Mouse (Mus musculus) urinary bladder, postnatal 4 days (tissue): ENCODE measurements around the gene Ly6g6d.

Experiments
- DNase-seq, 2 experiments: peaks; one replicate each; pipeline ENCODE4 v3.0.0; 2021 to 2022; ENCODE audit warnings: low spot score in 2 of 2

Ly6g6d gene

GRCm38 (mm10) chr17:35097164-35097655 lies 19.3 kb upstream of the Ly6g6d start:
- no peak for DNase-seq

DNA sequence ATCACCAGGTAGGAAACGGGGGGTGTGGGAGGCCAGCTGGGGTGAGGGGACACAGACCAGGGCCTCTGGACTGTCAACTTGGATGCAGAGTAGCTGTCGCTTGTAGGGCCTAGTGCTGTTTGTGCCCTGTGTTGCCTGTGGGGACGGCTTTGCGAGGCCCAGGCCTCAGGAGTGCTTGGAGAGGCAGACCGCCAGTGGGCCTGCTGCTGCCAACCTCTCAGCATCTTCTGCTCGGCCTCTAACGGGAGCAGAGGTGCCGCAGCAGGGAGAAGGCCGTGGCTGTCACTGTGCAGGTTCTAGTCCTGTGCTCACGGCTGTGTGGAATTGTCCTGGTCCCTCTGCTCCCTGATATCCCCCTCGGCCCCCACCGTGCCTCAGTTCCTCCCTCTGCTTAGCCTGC lies 18.7 kb upstream of the Ly6g6d start:
- no peak for DNase-seq

GRCm38 (mm10) chr17:35094475-35095365 lies 16.9 kb upstream of the Ly6g6d start:
- DNase-seq: no peak

- no peak for DNase-seq
Measured at GRCm38 (mm10) chr17:35092403-35093198, 14.7 kb upstream of the Ly6g6d start.

DNA sequence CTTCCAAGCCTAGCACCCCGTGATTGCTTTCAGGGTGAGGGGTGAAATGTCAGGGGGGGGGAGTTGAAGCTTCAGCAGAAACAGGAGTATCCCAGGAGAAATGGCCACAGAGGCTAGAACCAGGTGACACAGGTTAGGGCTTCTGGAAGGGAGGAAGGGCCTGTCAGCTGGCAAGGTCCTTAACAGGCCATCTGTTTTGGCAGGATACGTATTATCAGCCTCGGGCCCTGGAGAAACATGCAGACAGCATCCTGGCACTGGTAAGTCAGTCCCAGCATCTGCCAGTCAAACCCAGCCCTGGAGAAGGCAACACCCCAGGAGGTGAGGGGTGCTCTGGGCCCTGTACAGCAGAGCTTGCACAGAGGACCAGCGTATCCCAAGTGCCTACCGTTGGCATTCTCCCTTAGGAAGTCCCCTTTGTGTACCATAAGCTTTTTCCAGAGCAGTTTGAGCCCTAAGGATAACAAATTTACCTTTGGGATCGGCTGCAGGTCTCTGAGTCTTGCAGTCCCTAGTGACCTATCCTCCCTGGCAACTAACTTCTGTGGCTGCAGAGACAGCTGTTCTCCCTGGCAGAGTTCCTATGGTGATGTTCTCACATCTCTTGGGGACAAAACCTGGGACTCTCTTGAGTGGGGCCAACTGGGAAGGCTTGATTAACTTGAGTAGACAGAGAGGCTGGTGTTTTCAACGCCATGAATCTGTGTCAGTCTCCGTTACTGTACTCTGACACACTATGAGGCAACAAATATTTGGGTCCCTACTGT lies 12.5 kb upstream of the Ly6g6d start:
- no peak for DNase-seq

DNA sequence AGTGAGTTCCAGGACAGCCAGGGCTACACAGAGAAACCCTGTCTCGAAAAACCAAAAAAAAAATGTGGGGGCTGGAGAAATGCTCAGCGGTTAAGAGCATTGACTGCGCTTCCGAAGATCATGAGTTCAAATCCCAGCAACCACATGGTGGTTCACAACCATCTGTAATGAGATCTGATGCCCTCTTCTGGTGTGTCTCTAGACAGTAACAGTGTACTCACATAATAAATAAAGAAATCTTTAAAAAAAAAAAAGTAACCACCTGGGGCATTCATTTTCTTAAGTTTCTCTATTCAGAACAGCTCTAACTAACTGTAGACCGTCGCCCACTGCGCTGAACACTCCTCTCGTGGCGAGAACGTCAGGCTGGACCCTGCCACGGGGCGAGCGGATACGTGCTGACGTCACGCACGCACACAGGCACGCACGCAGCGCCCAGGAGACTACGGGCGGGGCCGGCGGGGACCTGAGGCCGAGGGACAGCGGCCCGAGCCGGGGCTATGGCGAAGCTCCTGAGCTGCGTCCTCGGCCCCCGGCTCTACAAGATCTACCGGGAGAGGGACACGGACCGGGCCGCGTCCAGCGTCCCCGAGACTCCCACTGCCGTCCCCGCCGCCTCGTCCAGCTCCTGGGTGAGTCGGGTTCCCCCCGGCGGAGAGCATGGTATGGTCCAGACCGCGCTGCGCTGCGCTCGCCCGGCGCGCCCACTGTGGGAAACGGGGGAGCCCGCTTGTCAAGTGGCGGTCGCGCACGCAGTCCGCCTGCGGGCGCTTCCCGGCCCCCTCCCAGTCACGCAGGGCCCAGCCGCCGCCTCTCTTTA lies 11.2 kb upstream of the Ly6g6d start, which contains the start of gene Abhd16a:
Gene Abhd16a, plus strand, starts transcription at position 439 of the 820 bp plus-strand sequence.
- DNase-seq: peak; percentile 93 to 94

DNA sequence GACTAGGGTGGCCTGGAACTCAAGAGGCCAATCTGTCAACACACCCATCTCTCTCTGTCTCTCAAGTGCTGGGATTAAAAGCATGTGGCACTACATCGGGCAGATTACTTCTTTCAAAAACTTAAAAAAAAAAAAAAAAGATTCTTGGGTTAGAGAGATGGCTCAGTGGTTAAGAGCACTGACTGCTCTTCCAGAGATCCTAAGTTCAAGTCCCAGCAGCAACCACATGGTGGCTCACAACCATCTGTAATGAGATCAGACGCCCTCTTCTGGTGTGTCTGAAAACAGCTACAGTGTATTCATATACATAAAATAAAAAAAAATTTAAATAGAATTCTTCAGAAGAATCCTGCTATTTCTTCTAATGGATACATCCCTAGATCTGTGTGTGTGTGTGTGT lies 10.3 kb upstream of the Ly6g6d start:
- no peak for DNase-seq

DNA sequence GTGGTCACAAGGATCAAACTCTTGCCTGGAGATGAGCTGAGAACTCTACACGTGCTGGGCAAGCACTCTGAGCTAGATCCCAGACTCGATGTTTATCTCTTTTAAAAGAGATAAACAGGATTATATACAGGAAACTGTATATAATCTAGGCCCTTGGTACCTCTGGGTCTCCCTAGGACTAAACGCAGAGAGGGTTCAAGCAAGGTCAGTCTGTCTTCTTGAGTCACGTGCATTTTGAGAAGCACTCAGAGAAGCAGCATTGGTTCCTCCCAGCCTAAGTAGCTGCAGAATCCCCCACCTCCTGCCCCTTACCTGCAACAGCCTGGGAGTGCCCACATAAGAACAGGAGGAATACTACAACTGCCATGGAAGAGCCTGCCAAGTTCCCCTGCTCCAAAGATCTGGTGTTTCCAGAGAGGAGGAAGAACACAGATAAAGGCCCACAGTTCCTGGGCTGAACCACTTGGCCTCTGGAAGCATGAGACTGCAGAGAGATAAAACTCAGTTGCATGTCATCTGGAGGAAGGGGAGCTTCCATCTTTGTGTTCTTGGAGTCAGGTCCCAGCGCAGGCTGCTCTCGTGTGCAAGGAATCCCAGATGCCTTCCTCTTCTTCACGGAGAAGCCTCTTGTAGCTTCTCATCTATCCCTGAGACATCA lies 7.5 kb upstream of the Ly6g6d start, which contains the start of gene Ly6g6f:
Gene Ly6g6f, minus strand, starts transcription at position 403 of the 658 bp plus-strand sequence.
- DNase-seq: no peak

DNA sequence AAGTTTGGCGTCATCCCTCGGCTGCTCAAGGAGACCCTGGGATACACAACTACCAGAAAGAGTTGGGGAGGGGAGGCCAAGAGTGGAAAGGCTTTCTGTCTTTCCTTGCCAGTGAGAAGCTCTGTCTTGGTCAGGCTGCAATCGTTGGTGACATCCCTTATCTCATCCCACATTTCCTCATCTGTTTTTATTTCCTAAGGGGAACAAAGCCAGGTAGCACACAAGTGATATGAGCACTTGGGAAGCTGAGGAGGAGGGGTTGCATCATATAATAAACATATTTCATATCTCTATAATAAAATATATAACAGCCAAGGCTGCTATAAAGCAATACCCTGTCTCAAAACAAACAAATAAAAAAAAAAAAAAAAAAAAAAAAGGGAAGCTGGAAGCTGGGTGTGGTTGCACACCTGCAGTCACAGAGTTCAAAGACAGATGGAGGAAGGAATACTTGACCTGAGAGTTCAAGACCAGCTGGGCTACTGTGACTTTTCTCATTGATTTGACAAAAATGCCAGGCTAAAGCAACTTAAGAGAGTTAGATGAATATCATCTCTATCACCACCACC lies 6.1 kb upstream of the Ly6g6d start:
- no peak for DNase-seq

DNA sequence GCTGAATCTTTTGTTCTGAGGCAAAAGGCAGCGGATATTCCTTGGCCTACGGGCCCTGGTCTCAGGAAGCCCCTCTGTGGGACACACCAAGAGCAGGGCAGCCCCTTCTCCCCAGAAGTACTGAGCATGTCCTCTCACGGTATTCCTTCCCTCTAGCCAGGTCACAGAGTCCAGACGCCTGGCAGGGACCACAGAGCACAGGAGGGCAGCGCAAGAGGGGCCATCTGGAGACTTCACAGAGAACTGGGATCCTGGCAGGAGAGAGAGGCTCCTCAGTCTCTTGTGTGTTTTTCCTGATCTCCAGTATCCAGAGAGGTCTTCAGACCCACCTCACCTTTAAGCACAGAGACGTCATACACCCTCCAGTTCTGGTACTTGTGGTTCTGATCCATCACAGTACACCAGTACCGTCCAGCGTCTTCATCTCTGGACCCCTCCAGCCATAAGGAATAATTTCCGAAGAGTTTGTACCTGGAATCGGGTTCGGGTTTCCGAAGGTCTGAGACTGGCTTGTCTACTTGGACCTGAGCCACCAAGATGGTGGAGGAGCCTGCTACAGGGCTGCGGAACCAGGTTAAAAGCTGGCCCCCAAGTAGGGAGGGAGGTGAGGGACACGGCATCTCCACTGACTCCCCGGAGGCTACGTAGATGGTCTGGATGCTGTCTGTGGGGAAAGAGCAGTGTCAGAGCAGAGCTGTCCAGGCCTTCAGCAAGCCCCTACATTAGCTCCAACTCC lies 5.1 kb upstream of the Ly6g6d start:
- DNase-seq: no peak

GRCm38 (mm10) chr17:35080710-35081109 lies 2.8 kb upstream of the Ly6g6d start:
- no peak for DNase-seq

- DNase-seq: no peak
Measured at GRCm38 (mm10) chr17:35080248-35080647, 2.4 kb upstream of the Ly6g6d start.

DNA sequence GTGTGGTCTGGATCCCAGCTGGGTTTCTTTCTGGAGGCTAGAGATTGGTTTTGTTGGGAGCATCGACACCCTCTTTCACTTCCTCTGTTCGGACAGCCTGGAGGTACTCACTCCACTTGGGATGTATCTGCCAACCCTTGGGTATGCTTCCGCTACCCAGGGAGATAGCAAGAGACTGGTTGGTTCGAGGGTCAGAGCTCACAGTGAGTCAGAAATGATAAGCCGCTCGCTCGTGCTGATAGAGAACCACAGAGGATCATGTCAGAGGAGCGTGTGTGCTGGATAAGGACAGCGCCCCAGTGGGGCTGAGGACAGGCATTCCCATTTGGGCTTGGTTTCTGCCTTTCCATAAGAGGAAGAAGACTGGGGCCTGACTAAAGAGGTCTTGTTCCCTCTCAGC lies 1.9 kb upstream of the Ly6g6d start:
- no peak for DNase-seq

- DNase-seq: no peak
Measured at GRCm38 (mm10) chr17:35077285-35077684, 580 bp downstream of the Ly6g6d start.

DNA sequence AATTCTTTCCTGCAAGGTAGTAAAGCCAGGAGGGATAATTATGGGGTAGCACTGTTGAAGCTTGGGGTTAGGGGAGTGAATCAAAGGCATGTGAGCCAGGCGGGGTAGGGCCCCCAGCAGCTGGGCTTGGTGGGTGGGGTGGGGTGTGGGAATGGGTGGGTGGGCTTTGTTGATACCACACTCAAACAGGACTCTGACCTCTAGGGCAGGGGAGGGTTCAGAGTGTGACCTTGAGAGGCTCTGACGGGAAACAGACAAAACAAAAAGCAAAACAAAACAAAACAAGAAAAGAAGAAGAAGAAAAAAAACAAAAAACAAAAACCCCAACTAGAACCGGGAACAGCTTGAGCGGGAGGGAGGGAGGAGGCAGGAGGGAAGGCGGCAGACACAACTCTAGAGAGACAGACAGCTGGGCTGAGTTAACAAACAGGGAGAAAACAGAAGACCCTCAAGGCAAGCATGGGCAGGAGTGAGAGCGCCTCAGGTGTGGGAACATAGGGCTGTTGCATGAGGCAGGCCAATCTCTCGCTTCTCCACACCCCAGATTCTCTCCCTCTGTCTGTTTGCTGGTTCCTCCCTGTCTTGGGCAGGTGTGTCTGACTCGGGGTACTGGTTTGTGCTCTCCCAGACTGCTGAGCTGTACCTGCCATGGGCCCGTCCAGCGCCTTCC lies 1.2 kb downstream of the Ly6g6d start, which contains the start of gene Ly6g6e:
Gene Ly6g6e, plus strand, starts transcription at position 396 of the 670 bp plus-strand sequence.
- DNase-seq: no peak

DNA sequence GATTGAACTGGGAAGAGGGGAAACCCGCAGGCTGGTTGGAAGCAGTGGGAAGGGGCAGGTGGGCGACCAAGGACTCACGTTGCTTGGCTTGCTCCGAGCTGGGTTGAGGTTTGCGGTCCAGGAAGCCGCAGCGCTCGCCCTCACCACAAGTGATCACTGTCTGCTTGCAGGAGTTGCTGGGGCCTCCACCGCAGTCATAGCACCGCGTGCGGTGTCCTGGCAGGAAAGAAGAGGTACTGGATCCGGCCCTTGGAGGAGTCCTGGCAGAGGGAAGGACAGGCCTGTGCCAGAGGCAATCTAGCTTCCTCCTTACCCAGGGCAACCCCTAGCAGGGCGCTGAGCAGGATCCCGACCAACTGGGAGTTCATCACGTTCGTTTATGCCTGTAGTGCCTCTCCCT lies 3.8 kb downstream of the Ly6g6d start:
- no peak for DNase-seq

DNA sequence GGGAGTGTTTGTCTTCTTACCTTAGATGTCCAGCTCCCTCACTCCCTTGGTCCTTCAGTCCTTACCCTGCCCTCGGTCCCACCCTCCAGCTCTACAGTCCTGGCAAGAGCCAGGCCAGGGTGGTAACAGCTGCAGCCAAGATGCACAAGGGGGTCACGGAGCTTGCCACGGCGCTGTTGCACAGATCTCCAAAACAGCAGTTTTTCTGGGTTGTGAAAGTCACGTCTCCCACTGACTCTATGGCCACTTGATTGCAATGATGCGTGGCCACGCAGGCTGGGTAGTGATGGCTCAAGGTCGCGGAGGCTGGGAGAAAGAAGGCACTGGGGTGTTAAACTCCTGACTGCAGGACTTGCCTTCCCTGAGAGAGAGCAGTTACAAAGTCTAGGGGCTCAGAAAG lies 6.4 kb downstream of the Ly6g6d start:
- DNase-seq: no peak

- DNase-seq: no peak
Measured at GRCm38 (mm10) chr17:35070556-35071229, 7.2 kb downstream of the Ly6g6d start.
